Mouse (Mus musculus) limb, embryonic 13.5 days (tissue): ENCODE data around the gene Ppt2. TPM values are rescaled to one million over a fixed set of nuclear protein-coding genes. Genes with fewer than 3 reads are reported as not detected.

Experiments used
- ATAC-seq: fragments of 200-750 bp; cut with Nextera tagmentation; 2 replicates; pipeline ENCODE4 v1.8.0; 2017; ENCODE audit warnings: low read depth, moderate number of reproducible peaks, moderate TSS enrichment; ENCODE audit not compliant: low FRiP score
- H3K27ac ChIP-seq: fragments of 300-500 bp; sonication (generic); 2 replicates; pipeline ENCODE4 v1.5.1; 2015; ENCODE audit warnings: inconsistent platforms, mild to moderate bottlenecking, moderate library complexity
- H3K27me3 ChIP-seq: fragments of 300-500 bp; sonication (generic); 2 replicates; pipeline ENCODE4 v1.6.1; 2015; ENCODE audit warnings: mild to moderate bottlenecking, inconsistent platforms
- H3K36me3 ChIP-seq: fragments of 300-500 bp; sonication (generic); 2 replicates; pipeline ENCODE4 v1.6.1; 2015; ENCODE audit warnings: inconsistent platforms, mild to moderate bottlenecking, moderate library complexity
- H3K4me1 ChIP-seq: fragments of 300-500 bp; sonication (generic); 2 replicates; pipeline ENCODE4 v1.6.1; 2015; ENCODE audit warnings: inconsistent platforms
- H3K4me2 ChIP-seq: fragments of 300-500 bp; sonication (generic); replicated peaks from 2 replicates; pipeline ENCODE4 v1.6.1; 2015; ENCODE audit warnings: inconsistent platforms, mild to moderate bottlenecking, moderate library complexity
- H3K4me3 ChIP-seq: fragments of 300-500 bp; sonication (generic); 2 replicates; pipeline ENCODE4 v1.5.1; 2015; ENCODE audit warnings: moderate library complexity, mild to moderate bottlenecking, inconsistent platforms
- H3K9ac ChIP-seq: fragments of 300-500 bp; sonication (generic); 2 replicates; pipeline ENCODE4 v1.6.1; 2015; ENCODE audit warnings: mild to moderate bottlenecking, inconsistent platforms
- H3K9me3 ChIP-seq: fragments of 300-500 bp; sonication (generic); 2 replicates; pipeline ENCODE4 v1.6.1; 2016; ENCODE audit warnings: inconsistent platforms
- WGBS: fragments of 180-500 bp; shearing (Covaris S2); methylation state at CpG from one replicate; pipeline ENCODE4 v1.1.7; 2015; 5-methylcytosine and 5-hydroxymethylcytosine counted together
- polyA plus RNA-seq: library from polyadenylated mRNA; unstranded; fragments of >200 nt; fragmentation: Nextera tagmentation; extraction: Ambion mirVana; gene quantifications from 2 replicates; pipeline ENCODE4 v1.2.1, GENCODE M21; 2015

The Ppt2 gene
- polyA plus RNA-seq, 1 experiment from 2014 or later: 24.4 TPM

DNA sequence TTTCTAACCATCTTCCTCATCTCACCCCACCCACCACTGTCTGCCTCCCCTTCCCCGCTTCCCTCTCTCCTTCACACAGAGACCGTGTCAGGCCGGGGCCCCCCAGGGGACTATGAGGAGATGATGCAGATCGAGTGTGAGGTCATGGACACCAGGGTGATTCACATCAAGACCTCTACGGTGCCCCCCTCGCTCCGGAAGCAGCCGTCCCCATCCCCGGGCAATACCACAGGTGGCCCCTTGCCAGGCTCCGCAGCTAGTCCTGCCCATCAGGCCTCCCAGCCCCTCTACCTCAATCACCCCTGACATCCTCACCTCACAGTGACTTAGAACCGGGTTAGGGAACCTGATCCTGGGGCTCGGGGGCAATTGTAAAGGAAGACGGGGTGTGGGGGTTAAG, 26.1 kb upstream of the Ppt2 start:
- H3K4me3 ChIP-seq: no peak overlapping the region
- H3K27ac ChIP-seq: no peak overlapping the region
- no peak for ATAC-seq
- no peak overlapping the region for H3K9ac ChIP-seq
- peaks cover 60% of the 10 kb centered on the region for H3K36me3 ChIP-seq
- H3K9me3 ChIP-seq: no peaks in the 10 kb centered on the region
- WGBS: 89% methylated on average over 13 of the region's 13 CpGs
- H3K27me3 ChIP-seq: peaks cover 19% of the 10 kb centered on the region
- H3K4me2 ChIP-seq: no peak overlapping the region
- peaks cover 14% of the 10 kb centered on the region; the same call in 1 of the 2 replicates for H3K4me1 ChIP-seq

DNA sequence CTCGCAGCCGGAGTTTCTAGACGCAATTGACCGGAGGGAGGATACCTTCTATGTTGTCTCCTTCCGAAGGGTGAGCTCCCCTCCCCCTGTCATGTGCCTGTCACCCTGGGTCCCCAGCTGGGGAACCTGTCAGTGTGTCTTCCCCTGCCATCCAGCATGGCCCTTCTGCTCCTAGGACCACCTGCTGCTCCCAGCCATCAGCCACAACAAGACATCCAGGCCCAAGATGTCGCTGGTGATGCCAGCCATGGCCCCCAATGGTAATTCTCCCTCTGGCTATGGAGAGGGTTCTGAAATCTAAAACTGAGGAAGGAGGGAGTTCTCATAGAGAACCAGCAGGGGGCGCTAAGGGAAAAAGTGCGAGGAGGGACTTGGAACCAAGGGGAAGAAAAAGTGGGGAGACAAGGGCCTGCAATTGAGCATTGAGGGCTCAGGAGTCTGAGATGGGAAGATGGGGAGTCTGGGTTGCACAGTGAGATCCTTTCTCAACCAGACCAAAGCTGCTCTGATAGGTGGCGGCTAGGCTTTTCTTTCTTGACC, 25.5 kb upstream of the Ppt2 start:
- Histone ChIP-seq H3K9me3 (no peaks in the 10 kb centered on the region), H3K4me2 (no peak overlapping the region), H3K4me1 (peaks cover 14% of the 10 kb centered on the region; the same call in 1 of the 2 replicates), H3K9ac (no peak overlapping the region), H3K36me3 (peaks cover 66% of the 10 kb centered on the region), H3K27ac (no peak overlapping the region), H3K4me3 (no peak overlapping the region), H3K27me3 (peaks cover 13% of the 10 kb centered on the region)
- 66% methylated on average over 9 of the region's 9 CpGs for WGBS
- ATAC-seq: no peak

DNA sequence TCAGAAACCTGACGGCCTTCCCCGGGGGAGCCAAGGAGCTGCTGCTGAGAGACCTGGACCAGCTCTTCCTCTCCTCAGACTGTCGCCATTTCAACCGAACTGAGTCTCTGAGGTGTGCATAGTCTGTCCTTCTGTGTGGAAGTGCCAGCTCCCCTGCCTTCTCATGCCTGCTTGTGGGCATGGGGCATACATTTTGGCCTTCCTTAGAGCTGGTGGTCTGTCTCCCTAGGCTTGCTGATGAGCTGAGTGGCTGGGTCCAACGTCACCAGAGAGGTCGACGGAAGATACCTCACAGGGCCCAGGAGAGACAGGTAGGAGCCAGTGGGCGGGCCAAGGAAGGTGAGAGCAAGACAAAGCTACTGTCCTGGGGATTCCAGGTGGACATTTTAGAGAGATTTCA, 24.7 kb upstream of the Ppt2 start:
- WGBS: 95% methylated on average over 8 of the region's 8 CpGs

DNA sequence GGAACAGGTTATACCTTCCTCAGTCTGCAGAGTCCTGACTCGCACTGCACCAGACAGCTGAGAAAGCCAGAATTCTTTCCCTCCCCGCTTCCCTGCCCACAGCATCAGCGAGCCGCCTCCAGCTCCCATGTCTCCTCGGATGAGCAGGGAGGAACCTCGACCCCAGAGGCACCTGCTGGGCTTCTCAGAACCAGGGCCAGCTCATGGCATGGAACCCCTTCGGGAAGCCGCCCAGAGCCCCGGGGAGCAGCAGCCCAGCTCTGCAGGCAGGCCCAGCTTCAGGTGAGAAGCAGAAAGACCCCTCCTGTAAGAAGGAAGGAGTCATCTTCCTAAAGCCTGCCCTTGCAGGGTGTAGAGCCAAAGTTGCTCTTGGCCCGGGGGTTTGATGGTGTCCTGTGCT, 24.2 kb upstream of the Ppt2 start:
- Histone ChIP-seq H3K9ac (no peak overlapping the region), H3K36me3 (peaks cover 71% of the 10 kb centered on the region), H3K4me3 (no peak overlapping the region), H3K27me3 (0 out of 2 replicates have a peak, but pooled peaks cover 2% of the 10 kb centered on the region), H3K4me2 (no peak overlapping the region), H3K9me3 (no peaks in the 10 kb centered on the region), H3K27ac (no peak overlapping the region), H3K4me1 (peaks cover 24% of the 10 kb centered on the region)
- 90% methylated on average over 10 of the region's 10 CpGs for WGBS
- ATAC-seq: no peak

More for the DNA sequence above, 24.7 kb upstream of the Ppt2 start:
- no peak overlapping the region for H3K4me2 ChIP-seq
- 0 out of 2 replicates have a peak, but pooled peaks cover 6% of the 10 kb centered on the region for H3K27me3 ChIP-seq
- no peak overlapping the region for H3K4me3 ChIP-seq
- no peak overlapping the region for H3K9ac ChIP-seq
- H3K27ac ChIP-seq: no peak overlapping the region
- no peak for ATAC-seq
- H3K9me3 ChIP-seq: no peaks in the 10 kb centered on the region
- H3K36me3 ChIP-seq: peaks cover 71% of the 10 kb centered on the region
- H3K4me1 ChIP-seq: peaks cover 20% of the 10 kb centered on the region

DNA sequence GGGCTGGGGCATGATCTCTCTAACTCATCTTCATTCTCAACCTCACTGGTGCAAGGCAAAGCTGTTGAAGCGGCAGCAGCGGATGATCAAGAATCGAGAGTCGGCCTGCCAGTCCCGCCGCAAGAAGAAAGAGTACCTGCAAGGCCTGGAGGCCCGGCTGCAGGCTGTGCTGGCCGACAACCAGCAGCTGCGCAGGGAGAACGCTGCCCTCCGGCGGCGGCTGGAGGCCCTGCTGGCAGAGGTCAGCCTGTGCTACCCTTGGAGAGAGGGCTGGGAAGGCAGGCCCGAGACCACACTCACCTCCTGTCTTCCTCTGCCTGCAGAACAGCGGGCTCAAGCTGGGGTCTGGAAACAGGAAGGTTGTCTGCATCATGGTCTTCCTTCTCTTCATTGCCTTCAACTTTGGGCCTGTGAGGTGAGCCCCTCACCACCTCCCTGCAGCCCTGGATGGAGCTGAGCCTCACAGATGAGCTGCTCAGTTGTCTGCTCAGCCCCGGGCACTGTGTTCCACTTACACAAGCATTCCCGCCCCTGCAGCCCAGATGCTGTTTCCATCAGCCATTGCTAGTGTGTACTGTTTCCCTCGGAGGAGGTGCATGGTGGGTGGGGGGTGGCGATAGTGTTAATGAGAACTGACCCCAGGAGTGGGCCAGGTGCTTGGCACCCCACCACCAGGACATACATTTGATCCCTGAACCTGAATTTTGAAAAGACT, 23.4 kb upstream of the Ppt2 start:
- Histone ChIP-seq H3K36me3 (peaks cover 71% of the 10 kb centered on the region), H3K4me1 (peaks cover 25% of the 10 kb centered on the region), H3K9me3 (no peaks in the 10 kb centered on the region), H3K9ac (no peak overlapping the region), H3K4me3 (no peak overlapping the region), H3K27me3 (no peaks in the 10 kb centered on the region), H3K27ac (no peak overlapping the region), H3K4me2 (no peak overlapping the region)
- ATAC-seq: no peak
- 48% methylated on average over 19 of the region's 19 CpGs for WGBS

DNA sequence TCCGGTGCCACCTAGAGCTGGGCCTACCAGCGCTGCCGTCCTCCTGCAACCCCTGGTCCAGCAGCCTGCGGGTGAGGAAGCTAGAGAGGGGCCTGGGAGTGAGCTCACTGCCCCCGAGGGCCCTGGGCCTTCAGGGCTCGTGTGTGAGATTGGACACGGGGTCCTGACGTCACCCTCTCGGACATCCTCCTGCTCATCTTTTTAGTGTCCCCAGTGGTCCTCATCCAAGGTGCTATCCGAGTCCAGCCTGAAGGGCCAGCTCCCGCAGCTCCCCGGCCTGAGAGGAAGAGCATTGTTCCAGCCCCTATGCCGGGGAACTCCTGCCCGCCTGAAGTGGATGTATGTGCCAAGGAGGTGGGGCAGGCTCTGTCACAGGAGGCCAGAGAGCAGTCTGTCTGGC, 22.5 kb upstream of the Ppt2 start:
- no peak overlapping the region for H3K4me2 ChIP-seq
- H3K4me1 ChIP-seq: peaks cover 28% of the 10 kb centered on the region
- no peak for ATAC-seq
- H3K27me3 ChIP-seq: no peaks in the 10 kb centered on the region
- no peak overlapping the region for H3K4me3 ChIP-seq
- no peak overlapping the region for H3K27ac ChIP-seq
- H3K9ac ChIP-seq: no peak overlapping the region
- WGBS: 93% methylated on average over 14 of the region's 14 CpGs
- no peaks in the 10 kb centered on the region for H3K9me3 ChIP-seq
- peaks cover 71% of the 10 kb centered on the region for H3K36me3 ChIP-seq

DNA sequence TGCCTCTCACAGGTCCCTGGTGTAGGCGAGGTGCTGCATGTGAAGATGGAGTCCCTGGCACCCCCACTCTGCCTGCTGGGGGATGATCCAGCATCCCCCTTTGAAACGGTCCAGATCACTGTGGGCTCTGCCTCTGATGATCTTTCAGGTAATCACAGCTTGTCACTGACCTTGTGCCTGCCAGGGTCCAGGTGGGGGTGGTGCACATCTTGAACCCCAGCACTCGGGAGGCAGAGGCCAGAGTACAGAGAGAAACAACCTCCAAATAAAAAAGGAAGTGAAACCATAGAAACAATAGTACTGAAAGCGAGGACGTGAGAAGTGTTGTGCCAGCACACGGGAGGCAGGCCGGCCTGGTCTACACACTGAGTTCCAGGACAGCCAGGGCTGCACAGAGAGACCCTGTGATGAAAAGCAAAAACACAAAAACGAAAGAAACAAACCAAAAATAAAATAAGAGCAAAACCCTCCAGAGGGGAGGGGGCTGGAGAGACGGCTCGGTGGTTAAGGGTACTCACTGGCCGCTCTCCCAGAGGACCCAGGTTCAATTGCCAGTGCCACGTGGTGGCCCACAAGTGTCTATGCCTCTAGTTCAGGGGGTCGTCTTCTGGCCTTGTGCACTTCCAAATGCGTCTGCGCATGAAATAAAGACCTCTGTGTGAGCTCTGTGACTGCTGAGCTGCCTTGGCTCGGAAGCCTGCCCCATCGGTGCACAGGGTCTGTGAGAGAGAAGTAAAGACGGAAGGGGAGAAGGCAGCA, 21.0 kb upstream of the Ppt2 start:
- no peaks in the 10 kb centered on the region for H3K27me3 ChIP-seq
- no peak overlapping the region for H3K4me3 ChIP-seq
- no peaks in the 10 kb centered on the region for H3K9me3 ChIP-seq
- H3K27ac ChIP-seq: no peak overlapping the region
- WGBS: 88% methylated on average over 18 of the region's 18 CpGs
- no peak overlapping the region for H3K4me2 ChIP-seq
- H3K36me3 ChIP-seq: peaks cover 58% of the 10 kb centered on the region
- H3K9ac ChIP-seq: no peak overlapping the region
- no peak for ATAC-seq
- H3K4me1 ChIP-seq: peaks cover 28% of the 10 kb centered on the region

DNA sequence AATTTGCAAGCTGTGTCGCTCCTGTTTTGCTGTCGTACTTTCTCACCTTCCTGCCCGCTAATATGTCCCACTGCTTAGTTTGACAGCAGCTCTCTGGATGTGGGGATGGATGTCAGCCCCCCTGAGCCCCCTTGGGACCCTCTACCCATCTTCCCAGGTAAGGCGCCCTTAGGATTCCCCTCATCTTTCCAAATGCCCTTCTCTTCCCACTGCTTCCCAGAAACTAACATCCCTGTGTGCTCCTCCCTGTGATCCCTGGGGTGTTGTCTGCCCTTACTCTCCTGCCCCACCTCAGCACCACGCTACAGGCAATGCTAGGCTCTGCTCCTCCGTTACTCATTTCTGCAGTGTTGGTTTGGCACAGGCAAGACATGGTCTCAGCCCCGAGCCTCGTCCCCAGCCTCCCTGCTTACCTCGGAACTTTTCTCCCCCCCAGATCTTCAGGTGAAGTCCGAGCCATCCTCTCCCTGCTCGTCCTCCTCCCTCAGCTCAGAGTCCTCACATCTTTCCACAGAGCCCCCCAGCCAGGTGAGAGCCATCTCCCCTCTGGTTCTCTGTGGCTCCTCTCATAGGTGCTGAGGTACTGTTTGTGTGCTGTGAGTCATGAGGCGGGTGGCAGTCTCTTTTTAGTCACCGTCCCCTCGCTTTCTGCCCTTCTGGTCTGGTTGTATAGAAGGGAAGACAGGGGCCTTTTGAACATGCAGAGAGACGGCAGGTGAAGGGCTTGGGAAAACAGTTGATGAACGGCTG, 20.0 kb upstream of the Ppt2 start:
- Histone ChIP-seq H3K36me3 (peaks cover 50% of the 10 kb centered on the region), H3K27ac (no peak overlapping the region), H3K4me1 (peaks cover 28% of the 10 kb centered on the region), H3K9me3 (no peaks in the 10 kb centered on the region), H3K27me3 (no peaks in the 10 kb centered on the region), H3K4me2 (peak overlapping the region; percentile 93), H3K4me3 (peak overlapping the region; percentile 98), H3K9ac (0 out of 2 replicates have a peak overlapping the region, but pooled peaks have one; percentile 89)
- WGBS: 82% methylated on average over 16 of the region's 16 CpGs
- ATAC-seq: no peak

DNA sequence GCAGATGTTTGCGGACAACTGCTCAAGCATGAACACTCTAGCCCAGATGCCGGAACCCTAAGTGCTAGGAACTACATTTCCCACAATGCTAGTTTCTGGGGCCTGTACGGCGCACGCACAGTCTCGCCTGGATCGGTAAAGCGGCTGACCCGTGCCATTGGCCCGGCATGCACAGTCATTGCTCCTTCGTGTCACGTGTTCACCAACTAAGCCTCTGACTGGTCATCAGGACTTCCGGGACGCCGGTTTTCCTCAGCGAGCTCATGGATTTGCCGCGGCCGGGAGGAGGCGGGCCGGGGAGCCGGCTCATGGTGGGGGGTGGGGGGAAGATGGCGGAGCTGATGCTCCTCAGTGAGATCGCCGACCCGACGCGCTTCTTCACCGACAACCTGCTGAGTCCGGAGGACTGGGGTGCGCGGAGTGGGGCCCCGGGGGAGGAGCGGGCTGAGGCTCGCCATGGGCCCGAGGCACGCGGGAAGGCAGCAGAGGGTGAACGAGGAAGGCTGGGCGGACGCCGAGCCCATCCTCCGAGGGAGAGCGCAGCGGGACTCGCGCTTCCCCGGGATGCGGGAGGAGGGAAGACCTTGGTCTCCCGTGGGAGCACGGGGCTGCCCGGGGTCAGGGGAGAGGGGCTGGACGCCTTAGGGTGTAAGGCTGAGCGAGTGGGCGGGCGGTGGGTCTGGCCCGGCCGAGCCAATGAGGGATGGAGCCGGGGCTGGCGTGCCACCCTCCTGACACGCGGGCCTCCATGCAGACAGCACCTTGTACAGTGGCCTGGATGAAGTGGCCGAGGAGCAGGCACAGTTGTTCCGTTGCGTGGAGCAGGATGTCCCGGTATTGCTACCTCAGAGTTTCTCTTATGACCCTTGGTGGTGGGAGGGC, 18.8 kb upstream of the Ppt2 start, which contains the start of gene Atf6b:
Atf6b (plus strand) TSS at position 241 of the 882 bp plus-strand sequence.
- Histone ChIP-seq H3K4me2 (peak within 1 kb of the TSS; percentile 93), H3K36me3 (peaks cover 38% of the 10 kb centered on the region), H3K27ac (0 out of 2 replicates have a peak within 1 kb of the TSS, but pooled peaks have one; percentile 55), H3K27me3 (no peaks in the 10 kb centered on the region), H3K4me1 (peaks cover 28% of the 10 kb centered on the region), H3K9ac (peak within 1 kb of the TSS; percentile 89), H3K4me3 (peak within 1 kb of the TSS; percentile 98), H3K9me3 (no peaks in the 10 kb centered on the region)
- WGBS: under 1% methylated on average over 65 of the region's 66 CpGs
- peak; percentile 96 for ATAC-seq

DNA sequence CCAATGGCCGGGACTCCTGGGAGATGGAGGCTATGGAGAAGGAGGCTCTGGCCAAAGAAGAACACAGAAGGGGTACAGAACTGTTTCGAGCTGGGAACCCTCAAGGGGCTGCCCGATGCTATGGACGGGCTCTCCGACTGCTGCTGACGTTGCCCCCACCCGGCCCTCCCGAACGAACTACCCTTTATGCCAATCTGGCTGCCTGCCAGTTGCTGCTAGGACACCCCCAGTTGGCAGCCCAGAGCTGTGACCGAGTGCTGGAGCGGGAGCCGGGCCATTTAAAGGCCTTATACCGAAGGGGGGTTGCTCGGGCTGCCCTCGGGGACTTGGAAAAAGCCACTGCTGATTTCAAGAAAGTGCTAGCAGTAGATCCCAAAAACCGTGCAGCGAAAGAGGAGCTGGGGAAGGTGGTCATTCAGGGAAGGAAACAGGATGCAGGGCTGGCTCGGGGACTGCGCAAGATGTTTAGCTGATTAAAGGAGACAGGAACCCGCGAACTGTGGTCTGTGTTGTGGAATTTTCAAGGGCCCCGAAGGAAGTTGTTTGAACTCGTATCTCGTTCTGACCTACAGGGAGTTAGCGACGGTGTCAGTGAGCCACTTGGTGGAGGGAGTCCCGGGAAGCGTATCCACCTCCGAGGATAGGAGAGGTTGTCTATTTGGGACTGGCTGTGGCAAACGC, 17.7 kb upstream of the Ppt2 start:
- Histone ChIP-seq H3K36me3 (peaks cover 27% of the 10 kb centered on the region), H3K9ac (no peak overlapping the region), H3K27me3 (no peaks in the 10 kb centered on the region), H3K27ac (no peak overlapping the region), H3K4me3 (peak overlapping the region; percentile 98), H3K9me3 (no peaks in the 10 kb centered on the region), H3K4me2 (peak overlapping the region; percentile 81), H3K4me1 (peaks cover 35% of the 10 kb centered on the region)
- 89% methylated on average over 30 of the region's 30 CpGs for WGBS
- ATAC-seq: no peak
